Mouse (Mus musculus) megakaryocyte-erythroid progenitor cell, adult 5-6 weeks (primary cell): ENCODE measurements around the gene Zpbp2. TPM values are rescaled to one million over a fixed set of nuclear protein-coding genes. Genes with fewer than 3 reads are reported as not detected.

Experiments used
- ATAC-seq: replicated peaks from 2 replicates; pipeline ENCODE4 v1.8.0; 2016; ENCODE audit warnings: mild to moderate bottlenecking, inconsistent platforms; ENCODE audit not compliant: severe bottlenecking, poor library complexity, low FRiP score, low TSS enrichment
- total RNA-seq, 2 experiments: library from RNA; stranded (forward) in 1 of 2; stranded (reverse) in 1 of 2; fragments of 200-1000, 215-1000 nt in 1 of 2; fragments of >200 nt in 1 of 2; fragmentation: Nextera tagmentation in 1 of 2; gene quantifications; 2 replicates each; pipeline ENCODE4 v1.2.3; 2014 to 2017

The Zpbp2 gene
- total RNA-seq, 2 experiments from 2014 or later: 0.99 to 5.0 TPM

DNA sequence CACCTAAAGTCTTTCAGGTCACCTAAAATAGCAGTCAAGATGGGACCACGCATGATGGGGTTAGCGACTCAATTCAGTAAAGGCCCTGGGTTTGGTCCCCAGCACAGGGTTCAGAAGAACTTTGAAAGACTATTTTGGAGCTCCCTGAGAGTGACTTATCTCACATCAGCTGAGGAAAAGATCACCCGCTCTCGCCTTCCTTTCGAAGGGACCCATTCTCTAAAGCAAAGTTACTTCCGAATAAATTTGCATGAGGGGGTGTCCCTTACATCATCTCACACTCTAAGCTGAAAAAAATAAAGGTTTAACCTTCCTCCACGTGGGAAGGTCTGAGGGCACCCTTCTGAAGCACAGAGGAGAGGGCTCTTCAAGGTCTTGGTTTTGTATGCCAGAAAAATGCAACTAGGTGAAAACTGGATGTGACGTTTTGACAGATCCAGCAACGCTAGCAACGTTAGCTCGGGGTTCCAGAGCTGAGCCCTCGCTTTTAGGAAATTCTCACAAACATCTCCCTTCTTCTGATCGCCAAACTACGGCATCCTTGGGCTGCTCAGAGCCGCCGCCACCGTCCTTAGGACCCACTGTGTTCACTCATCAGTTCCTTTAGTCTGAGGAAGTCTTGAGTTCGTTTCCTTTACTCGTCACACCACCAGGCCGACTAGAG, 454 bp upstream of the Zpbp2 start:
- ATAC-seq: no peak

DNA sequence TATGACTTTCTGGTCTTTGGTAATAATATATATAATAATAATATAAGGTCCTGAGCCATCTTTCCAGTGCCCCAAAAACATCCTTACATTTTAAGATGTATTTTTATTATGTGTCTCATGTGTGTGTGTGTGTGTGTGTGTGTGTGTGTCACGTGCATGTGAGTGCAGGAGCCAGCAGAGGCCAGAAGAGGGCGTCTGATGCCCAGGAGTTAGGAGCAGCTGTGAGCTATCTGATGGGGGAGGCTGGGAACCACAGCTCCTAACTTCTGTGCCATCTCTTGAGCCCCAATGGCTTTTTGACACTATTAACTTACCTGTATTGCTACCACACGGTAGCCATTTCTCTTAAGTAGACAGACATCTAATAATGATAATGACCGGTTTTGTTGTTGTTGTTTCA, 3.1 kb downstream of the Zpbp2 start:
- ATAC-seq: no peak

DNA sequence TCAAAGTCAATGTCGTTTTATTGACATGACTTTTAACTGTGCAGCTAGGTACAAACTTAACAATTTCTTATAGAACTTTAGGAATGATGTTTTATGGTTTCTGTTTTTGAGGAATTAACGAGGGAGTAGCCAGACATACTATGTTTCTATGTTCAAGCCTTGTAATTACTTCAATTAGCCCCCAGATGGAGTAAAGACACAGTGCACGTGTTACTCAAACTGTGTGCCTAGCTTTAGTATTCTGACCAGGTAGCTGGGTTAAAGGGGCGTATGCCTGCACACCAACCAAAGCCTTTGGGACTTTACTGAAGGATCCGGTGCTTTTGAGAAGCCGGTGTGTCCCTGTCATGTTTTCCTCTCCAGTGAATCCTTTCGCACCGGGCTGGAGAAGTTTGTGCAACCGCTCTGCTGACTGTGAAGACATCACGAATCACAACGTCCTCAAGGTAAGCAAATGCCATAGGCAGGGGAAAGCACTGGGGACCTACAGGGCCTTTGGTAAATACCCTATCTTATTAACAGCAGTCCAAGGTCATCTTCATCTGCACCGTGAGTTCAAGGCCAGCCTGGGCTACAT, 4.3 kb downstream of the Zpbp2 start:
- no peak for ATAC-seq

DNA sequence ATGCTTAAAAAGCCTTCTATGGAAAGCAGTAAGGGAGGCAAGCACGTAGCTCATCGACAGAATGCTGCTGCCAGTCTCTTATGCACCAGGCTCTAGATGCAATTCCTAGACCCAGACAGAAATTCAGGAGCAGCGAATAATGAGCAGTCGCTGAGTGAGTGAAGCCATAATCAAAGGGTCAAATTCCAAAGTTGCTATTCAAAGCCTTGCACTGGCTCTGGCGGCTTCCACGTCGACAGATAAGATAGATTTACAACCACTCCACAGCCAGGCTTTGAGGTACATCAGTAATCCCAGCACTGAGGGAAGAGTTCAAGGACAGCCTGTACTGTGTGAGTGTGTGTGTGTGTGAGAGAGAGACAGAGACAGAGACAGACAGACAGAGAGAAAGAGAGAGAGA, 10.0 kb downstream of the Zpbp2 start:
- no peak for ATAC-seq

DNA sequence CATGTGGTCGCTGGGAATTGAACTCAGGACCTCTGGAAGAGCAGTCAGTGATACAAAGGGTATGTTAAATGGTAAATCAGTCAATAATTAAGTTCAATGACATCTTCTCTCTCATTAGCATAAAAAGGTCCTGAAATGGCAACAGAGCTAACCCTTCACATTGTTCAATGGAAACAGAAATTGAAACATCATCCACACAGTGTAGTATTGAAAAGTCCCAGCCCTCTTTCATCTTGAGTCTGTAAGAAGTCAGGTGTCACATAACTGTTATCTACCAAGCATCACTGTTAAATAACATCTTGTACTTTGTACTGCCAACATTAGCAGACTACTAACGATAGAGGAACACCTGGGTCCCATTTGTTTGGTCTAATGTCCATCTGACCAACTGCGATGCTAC, 12.1 kb downstream of the Zpbp2 start:
- ATAC-seq: no peak

DNA sequence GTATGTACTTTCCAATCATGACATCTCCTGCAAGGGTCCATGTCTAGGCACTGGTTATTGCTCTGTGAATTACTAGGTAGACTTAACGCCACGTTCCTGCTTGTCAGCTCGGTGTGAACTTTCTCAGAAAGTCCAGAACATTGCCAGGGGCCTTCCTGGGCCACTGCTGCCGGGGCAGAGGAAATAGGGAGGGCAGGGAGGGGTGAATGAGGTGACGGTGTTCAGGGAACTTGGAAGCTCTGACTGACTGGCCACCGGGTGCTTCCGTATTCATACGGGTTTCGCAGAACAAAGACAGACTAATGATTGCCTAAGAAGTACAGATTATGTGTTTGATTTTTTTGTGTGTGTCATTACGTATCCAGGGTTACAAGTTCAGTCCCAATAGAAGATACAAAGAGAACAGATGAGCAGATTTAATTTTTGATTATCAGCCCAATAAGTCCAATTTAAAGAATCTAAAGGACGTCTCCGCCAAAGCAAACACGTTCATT, 13.1 kb downstream of the Zpbp2 start:
- no peak for ATAC-seq

DNA sequence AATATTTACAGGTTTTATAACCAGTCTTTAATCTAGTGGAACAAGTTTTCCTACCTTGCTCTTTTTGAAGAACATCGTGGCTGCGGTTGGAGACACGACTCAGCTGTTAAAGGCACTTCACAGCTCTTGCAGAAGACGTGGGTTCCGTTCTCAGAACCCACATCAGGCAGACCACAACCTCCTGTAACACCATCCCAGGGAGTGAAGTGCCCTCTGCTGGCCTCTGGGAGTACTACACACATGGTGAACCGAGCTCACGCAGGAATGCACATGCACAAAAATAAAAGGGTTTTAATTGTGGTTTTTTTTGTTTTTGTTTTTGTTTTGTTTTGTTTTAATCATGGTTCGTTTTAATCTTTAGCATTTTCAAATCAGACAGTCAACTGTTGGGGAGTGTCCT, 17.4 kb downstream of the Zpbp2 start:
- ATAC-seq: no peak

DNA sequence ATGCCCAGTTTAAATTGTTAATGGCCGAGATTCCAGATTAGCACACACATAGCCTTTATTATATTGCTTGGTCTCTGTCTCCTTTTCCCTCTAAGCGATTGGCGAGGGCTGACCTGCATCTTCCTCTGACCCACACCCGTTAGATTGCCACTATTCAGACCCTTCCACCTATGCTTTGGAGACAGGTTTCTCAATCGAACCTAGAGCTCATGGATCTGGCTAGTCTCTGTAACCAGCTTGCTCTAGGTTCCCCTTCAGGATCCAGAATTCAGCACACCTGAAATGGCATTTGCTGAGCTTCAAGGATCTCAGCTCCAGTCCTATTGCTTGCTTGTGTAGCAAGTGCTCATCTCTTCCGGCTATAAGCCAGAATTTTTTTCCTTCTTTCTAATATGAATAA, 18.6 kb downstream of the Zpbp2 start:
- no peak for ATAC-seq

DNA sequence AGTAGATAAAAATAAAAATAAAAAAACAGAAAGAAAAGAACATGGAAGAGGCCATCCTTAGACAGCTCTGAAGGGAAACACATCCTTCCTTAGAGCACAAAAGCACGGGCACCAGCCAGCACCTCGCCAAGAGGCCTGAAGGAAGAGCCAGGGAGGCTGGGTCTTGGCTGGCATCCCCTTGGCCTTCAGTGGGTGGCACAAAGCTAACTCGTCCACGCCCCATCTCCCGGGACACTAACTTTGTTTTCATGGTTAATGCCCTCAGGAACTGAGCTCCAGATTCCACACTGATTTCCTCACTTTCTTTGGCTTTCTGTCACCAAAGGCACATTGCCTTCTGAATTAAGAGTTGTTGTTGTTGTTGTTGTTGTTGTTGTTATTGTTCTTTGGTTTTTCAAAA, 26.9 kb downstream of the Zpbp2 start:
- no peak for ATAC-seq

DNA sequence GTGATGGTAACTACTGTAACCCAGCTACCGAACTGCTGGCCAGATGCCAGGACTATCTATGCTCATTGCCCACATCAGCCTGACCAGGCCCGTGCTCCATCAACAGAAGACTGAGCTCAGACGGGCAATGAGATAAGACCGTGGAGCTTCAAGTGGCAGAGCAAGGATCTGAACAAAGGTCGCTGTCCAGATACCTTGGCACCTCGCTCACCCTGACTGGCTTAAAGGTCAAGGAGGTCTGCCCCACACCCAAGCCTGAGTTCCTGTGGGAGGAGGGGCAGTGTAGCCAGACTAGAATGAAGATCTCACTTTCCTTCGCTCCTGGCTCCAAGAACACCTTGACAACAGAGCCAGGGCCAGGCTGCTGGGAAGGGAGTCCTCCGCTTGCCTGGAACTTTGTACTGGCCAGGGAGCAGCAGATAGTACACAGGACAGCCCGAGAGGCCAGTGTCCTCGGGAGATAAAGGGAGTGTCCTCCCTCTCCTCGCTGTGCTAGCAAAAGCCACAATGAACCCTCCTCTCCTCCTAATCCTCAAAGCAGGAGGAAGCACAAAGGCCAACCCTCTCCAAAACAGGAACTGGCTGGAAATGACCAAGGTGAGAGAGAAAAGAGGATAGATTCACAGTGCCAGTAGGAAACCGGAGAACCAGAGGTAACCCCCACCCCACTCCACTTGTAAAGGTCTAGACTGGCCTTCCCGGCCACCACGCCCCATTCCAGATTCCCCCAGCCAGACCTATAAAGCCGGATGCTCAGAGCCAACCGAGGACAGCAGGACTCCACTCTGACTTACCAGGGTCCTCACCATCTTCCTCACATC, 29.6 kb downstream of the Zpbp2 start:
- peak; percentile 48 for ATAC-seq

DNA sequence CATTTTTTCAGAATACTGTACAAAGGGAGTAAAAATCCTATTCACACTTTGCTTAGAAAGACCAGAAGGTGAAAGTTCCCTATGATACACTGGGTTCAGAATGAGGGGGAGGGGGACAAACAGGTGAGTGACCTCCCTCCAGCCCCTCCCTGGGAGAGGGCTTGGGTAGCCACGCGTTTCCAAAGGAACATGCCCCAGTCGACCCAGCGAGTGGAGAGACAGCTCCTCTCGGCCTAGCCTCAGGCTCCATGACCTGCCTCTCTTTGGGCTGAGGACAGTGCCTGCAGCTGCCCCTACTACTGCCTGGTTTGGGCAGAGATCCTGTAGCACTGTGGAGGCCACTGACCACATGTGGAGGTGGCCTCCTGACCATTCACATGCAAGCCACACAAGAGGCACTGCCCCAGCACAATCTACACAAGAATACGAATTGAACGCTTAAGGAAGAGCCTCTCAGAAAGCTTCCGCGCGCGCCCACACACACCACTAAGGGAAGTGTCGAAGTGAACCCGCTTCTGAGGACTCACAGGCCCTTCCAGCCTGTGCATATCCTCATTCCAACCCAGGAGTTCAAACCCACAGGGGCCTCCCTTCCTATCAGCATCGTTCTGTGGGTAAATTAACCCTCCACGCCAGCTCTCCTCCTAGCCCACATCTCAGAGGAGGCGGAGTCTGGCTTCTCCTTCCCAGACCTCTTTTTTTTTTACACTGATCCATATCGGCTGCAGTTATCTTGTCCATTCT, 30.6 kb downstream of the Zpbp2 start:
- ATAC-seq: peak; percentile 34

DNA sequence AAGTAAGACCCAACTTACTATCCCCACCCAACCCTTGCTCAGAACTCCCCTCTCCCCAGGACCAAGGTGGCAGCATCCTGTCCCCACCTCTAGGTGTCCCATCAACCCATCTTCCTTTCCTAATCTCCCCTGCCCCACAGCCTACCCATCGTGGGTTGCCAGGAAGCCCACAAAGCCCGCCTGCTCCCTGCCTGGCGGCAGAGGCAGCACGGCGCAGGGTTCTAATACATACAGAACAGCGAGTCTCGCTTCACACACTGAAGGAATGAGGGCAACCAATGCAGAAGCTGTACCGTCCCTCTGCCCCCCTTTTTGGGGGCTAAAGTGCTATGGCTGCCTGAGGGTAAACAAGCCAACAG, 31.1 kb downstream of the Zpbp2 start:
- peak; percentile 24 for ATAC-seq

DNA sequence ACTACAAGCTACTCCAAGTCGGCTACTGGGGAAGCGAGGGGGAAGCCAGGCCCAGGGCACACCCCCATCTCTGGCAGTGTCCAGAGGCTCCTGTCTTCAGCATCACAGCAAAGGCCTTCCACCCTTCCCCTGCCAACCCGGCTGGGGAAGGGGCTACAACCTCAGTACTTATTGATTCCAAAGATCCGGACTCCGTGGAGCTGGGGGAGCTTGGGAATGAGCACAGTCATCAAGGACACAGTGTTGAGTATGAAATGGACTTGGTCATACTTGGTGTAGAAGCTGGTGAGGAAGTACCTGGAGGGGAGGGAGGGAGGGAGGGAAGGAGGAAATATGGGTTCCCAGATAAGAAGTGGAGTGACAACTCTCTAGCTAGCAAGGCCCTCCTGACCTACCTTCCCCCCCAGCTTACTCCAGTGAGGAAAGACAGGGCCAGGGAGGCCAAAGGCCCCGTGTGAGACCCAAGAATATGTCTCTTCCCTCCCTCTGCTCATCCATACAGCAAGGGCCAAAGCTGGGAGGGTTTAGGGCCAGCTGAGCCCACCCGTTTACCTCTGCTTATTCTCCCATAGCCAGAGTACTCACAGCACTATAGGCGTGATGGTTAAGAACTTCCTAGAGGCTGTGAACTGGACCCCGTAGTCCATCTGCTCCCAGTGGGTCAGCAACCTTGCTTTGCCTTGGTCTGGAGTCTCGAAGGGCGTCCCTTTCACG, 31.8 kb downstream of the Zpbp2 start:
- ATAC-seq: peak; percentile 20; the same call in 1 of the 2 replicates

DNA sequence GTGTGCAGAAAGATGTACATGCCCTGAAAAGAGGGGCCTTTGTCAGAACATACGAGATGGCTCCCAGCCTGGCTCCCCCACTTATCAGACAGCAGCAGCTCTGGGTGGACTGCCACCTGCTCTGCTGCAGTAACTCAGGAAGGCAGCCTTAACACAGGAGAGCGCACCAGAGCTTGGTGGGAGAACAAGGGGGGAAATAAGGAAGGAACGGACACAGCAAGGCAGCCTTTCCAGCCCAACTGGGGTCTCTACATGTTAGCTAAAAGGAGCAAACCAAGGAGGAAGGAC, 32.3 kb downstream of the Zpbp2 start:
- ATAC-seq: peak; percentile 48

DNA sequence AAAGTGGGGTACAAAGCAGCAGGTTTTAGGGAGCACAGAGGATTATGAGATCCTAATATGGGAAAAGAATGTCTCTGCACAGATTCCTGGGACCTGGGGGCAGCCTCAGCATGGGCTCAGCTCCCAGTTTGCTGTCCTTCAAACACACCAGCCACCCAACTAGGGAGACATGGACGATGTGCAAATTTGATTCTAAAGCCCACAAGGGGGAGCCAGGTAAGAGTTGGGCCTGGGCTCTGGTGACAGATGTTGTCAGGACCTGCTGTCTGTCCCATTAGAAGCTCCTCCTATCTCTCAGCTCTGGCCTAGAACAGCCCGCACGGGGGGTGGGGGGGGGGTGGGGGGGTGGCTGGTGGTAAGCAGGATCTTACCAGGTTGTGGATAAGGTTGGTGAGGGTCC, 32.7 kb downstream of the Zpbp2 start:
- ATAC-seq: no peak

DNA sequence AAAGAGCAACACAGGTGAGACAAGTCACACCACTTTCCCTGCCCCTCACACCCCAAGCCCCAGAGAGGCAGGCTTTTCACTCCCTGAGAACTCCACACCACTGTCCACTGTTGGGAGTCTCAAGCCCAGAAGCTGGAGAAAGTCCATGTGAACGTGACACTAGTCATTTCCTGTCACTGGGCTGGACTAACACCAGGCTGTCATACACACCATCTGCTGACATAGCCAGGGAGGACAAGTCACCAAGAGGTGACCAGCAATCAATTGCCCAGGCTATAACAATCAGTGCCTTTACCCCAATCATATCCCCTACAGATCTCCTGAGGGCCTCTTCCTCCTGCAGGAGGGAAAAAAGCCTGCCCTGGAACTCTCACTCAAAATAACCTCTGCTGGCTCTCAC, 33.2 kb downstream of the Zpbp2 start:
- no peak for ATAC-seq

DNA sequence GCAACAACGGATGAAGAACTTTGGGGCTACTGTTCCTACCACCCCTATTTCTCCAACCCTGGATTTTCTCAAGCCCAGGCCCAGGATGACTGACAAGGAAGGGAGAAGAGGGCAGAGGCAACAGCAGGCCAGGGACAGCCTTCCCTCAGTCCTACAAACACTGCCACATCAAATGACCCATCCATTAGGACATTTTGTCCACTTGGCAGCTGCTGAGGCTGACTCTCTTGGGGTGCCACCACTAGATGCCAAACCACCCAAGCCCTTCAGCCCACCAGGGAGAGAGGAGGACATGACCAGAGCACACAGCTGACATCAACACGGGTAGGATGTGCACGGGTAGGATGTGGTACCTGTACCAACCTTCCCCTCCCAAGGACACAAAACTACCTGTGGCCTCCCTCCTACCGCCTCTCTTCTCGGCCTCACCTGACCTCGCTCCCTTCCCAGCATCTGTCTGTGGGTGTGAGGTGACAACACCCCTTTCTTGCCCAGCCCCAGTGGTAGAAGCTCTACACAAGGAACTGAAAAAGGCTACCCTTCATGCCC, 33.8 kb downstream of the Zpbp2 start:
- no peak for ATAC-seq

DNA sequence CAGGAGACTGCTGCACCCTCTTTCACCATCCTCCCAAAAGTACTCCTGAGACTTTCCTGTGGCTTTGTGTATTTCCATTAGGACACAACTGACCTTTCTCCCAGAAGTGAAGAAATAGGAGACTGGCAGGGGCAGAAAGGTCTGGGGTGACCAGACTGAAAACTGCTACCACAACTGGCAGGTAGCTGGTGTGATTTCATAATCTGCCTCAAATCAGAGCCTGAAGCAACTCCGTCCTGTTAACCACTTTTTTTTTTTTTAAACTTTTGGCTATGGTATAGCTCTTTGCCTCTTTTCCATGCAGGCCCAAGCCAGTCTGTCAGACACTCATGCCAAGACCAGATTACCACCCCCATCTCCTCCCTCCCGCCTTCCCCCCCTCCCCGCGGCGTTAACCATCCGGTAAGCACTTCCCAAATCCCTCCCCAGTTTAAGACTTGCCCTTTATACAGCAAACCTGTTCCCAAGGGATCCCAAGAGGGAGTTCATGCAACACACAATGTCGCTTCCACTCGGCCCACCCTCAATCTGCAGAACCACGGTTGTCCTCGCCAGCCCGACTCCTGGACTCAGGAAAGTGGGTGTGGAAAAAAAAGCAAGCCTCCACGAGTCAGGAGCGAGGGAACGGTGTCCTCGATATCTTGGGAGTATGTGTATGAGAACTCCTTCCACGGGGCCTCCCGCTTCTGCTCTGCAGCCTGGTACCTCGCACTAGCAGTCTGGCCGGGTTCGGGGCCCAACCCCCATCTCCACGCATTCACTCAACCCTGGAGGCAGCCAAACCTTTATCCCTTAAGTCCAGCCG, 35.4 kb downstream of the Zpbp2 start:
- ATAC-seq: no peak
